Mouse (Mus musculus) liver, postnatal 0 days (tissue): ENCODE results near the gene Ercc6l. TPM values are rescaled to one million over a fixed set of nuclear protein-coding genes. Genes with fewer than 3 reads are reported as not detected.
"Not testable (repeated sequence)": the region's sequence is repeated elsewhere in the genome, so short reads cannot be mapped to it uniquely, and the experiment has no call there.

Source experiments
- ATAC-seq: fragments of 200-750 bp; cut with Nextera tagmentation; 2 replicates; pipeline ENCODE4 v1.8.0; 2017; ENCODE audit warnings: mild to moderate bottlenecking, moderate library complexity
- DNase-seq: peaks from one replicate; pipeline ENCODE4 v3.0.0-alpha.2; 2016
- H3K27ac ChIP-seq: fragments of 300-500 bp; sonication (generic); 2 replicates; pipeline ENCODE4 v1.5.1; 2014; ENCODE audit warnings: antibody characterized with exemption, moderate library complexity, mild to moderate bottlenecking, low read depth
- H3K27me3 ChIP-seq: fragments of 300-500 bp; sonication (generic); 2 replicates; pipeline ENCODE4 v1.6.1; 2014; ENCODE audit warnings: low read length, control low read depth, mixed read lengths; ENCODE audit not compliant: insufficient read depth
- H3K36me3 ChIP-seq: fragments of 300-500 bp; sonication (generic); replicated peaks from 2 replicates; pipeline ENCODE4 v1.6.1; 2014; ENCODE audit warnings: mild to moderate bottlenecking, control low read depth, low read length, moderate library complexity, mixed read lengths; ENCODE audit not compliant: insufficient read depth
- H3K4me1 ChIP-seq: fragments of 300-500 bp; sonication (generic); 2 replicates; pipeline ENCODE4 v1.6.1; 2014; ENCODE audit warnings: antibody characterized with exemption, mild to moderate bottlenecking, control low read depth; ENCODE audit not compliant: insufficient read depth
- H3K4me2 ChIP-seq: fragments of 300-500 bp; sonication (generic); 2 replicates; pipeline ENCODE4 v1.6.1; 2014; ENCODE audit warnings: low read depth, mild to moderate bottlenecking, low read length, moderate library complexity, mixed read lengths
- H3K4me3 ChIP-seq: fragments of 300-500 bp; sonication (generic); 2 replicates; pipeline ENCODE4 v1.5.1; 2014; ENCODE audit warnings: low read depth, low read length
- H3K9ac ChIP-seq: fragments of 300-500 bp; sonication (generic); replicated peaks from 2 replicates; pipeline ENCODE4 v1.6.1; 2014; ENCODE audit warnings: mild to moderate bottlenecking, moderate library complexity
- H3K9me3 ChIP-seq: fragments of 300-500 bp; sonication (generic); 2 replicates; pipeline ENCODE4 v1.6.1; 2016; ENCODE audit warnings: mild to moderate bottlenecking, control low read depth, low read length, mixed read lengths
- CTCF ChIP-seq: sonication (generic); IDR thresholded peaks from 2 replicates; pipeline ENCODE4 v1.5.1; 2016; ENCODE audit warnings: antibody characterized with exemption, low read depth
- EP300 ChIP-seq: IDR thresholded peaks from 2 replicates; pipeline ENCODE4 v1.6.1; 2016; ENCODE audit warnings: antibody characterized with exemption, low read depth, mild to moderate bottlenecking
- WGBS: fragments of 180-500 bp; shearing (Covaris S2); extraction: QIAGEN DNeasy Blood & Tissue Kit; methylation state at CpG from one replicate; pipeline ENCODE4 v1.1.7; 2014; ENCODE audit not compliant: insufficient replicate concordance; 5-methylcytosine and 5-hydroxymethylcytosine counted together
- polyA plus RNA-seq: library from polyadenylated mRNA; unstranded; fragments of >200 nt; fragmentation: Nextera tagmentation; extraction: Ambion mirVana; gene quantifications from 2 replicates; pipeline ENCODE4 v1.2.1, GENCODE M21; 2015

The Ercc6l gene
- polyA plus RNA-seq, 1 experiment from 2014 or later: 3.2 TPM

DNA sequence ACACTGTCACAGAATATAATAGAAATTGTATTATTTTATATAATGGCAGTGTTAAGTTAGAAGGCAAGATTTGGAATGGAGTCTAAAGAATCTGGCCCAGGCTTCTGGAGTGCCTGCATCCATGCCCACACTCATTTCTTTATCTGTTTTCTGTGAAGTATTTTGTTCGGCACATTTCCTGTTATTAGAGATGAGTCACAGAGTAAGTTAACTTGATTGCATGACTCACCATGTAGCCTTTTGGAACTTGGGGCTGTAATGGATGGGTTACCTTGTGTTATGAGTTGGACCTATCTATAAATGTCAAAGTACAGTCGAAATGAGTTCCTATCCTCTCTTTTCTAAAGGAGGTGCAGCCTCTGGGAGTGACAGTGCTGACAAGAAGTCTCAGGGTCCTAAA, 35.6 kb downstream of the Ercc6l start:
- Histone ChIP-seq H3K27me3 (no peaks in the 10 kb centered on the region; the same call in 1 of the 2 replicates), H3K4me2 (no peak overlapping the region), H3K27ac (no peak overlapping the region), H3K9me3 (no peaks in the 10 kb centered on the region), H3K36me3 (0 out of 2 replicates have a peak, but pooled peaks cover 2% of the 10 kb centered on the region), H3K9ac (no peak overlapping the region), H3K4me1 (no peaks in the 10 kb centered on the region; the same call in 1 of the 2 replicates), H3K4me3 (no peak overlapping the region)
- 82% methylated on average over 2 of the region's 2 CpGs for WGBS
- DNase-seq (no peak), ATAC-seq (no peak)
- TF ChIP-seq CTCF: no peak
- no peak for TF ChIP-seq EP300

DNA sequence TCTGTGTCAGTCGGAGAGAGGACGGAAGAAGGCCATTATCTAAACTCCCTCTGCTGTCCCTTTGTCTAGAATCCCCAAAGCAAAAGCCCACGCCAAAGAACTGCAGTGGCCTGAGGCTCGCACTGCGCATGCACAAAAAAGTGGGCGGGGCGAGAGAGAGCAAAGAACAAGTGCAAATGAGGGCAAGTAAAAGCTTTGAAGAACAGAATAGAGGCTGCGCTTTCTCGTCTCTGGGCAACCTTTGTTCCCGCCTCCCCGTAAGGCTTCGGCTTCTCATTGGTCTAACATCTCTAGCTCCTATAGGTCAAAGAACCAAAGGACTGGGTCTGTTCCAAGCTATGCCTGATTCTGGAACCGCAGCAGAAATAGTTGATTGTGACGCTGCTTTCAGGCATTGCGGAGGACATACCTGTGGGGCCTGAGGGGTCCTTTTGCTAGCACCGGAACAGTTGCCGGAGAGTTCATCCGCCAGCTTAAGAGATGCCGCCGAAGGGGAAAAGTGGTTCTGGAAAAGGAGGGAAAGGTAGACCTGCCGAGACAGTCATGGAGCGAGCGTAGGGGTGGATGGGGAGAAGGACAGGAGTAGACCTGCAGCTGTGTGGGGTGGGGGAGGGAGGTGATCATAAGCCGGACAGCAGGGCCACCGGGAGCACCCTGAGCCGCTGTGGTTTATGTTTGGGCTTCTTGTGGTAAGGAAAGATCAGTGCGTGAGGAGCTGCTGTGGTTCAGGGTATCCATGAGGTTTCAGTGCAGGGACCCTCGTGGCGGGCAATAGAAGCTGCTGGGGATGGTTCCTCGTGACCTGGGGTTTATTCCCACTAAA, 37.6 kb downstream of the Ercc6l start, which contains the start of gene Pin4:
Pin4 (plus strand) TSS at position 406 of the 823 bp plus-strand sequence.
- Histone ChIP-seq H3K36me3 (no peaks in the 10 kb centered on the region), H3K27ac (peak within 1 kb of the TSS; percentile 55; the same call in 1 of the 2 replicates), H3K4me3 (peak within 1 kb of the TSS; percentile 76), H3K9ac (peak within 1 kb of the TSS; percentile 77), H3K4me1 (no peaks in the 10 kb centered on the region; the same call in 1 of the 2 replicates), H3K9me3 (no peaks in the 10 kb centered on the region), H3K4me2 (peak within 1 kb of the TSS; percentile 72), H3K27me3 (no peaks in the 10 kb centered on the region; the same call in 1 of the 2 replicates)
- ATAC-seq (peak; percentile 99), DNase-seq (peak; percentile 90)
- TF ChIP-seq EP300: peak; percentile 80
- TF ChIP-seq CTCF: no peak; the same call in 1 of the 2 replicates
- WGBS: 11% methylated on average over 30 of the region's 30 CpGs

- no peaks in the 10 kb centered on the region; the same call in 1 of the 2 replicates for H3K27me3 ChIP-seq
- no peak overlapping the region for H3K4me3 ChIP-seq
- no peak overlapping the region for H3K27ac ChIP-seq
- ATAC-seq: no peak
- no peak overlapping the region for H3K4me2 ChIP-seq
- no peaks in the 10 kb centered on the region for H3K36me3 ChIP-seq
- no peak overlapping the region for H3K9ac ChIP-seq
- DNase-seq: no peak
- WGBS: 36% methylated on average over 4 of the region's 4 CpGs
- H3K9me3 ChIP-seq: no peaks in the 10 kb centered on the region
- H3K4me1 ChIP-seq: no peaks in the 10 kb centered on the region; the same call in 1 of the 2 replicates
- no peak for TF ChIP-seq EP300
- no peak for TF ChIP-seq CTCF
These were observed 41.2 kb downstream of the Ercc6l start for GRCm38 (mm10) chrX:102115676-102116075.

DNA sequence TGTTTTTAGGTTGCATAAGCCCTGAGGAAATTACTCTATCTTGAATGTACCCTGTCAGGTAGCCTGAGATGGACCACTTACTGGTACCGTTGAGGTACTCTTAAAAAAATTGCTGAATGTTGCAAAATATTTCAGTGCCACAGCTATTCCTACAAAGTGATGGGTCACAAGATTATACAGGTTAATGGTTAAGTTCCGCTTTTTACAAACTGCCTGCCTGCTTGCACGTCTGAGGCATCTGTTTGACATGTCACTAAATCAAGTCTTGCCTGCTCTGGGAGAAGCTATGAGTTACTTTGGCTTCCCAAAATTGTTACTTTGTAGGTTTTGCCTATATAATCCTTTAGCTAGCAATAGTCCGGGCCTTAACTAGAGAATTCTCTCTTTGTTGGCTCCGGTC, 47.5 kb downstream of the Ercc6l start:
- H3K27me3 ChIP-seq, H3K36me3 ChIP-seq, DNase-seq, H3K9ac ChIP-seq, H3K9me3 ChIP-seq, H3K4me1 ChIP-seq, H3K27ac ChIP-seq, H3K4me2 ChIP-seq, H3K4me3 ChIP-seq, ATAC-seq: not testable (repeated sequence)
- WGBS: 57% methylated on average over 5 of the region's 5 CpGs

DNA sequence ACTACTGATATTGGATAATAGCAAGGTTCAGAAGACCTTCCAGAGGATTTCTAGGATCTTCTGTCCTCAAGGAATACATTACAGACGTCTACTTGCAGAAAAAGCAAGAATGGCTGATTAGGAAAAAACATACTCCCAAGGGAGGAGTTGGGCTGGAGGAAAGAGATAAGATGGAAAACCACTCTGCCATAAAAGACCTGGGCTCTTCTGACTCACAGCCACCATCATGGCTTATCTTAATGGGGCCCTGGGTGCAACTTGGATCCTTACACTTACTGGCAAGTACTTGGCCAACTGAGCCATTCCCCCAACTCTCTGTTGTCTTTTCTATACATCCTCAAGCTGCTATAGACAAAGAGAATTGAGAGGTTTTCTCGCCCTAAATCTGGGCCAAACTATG, 53.1 kb downstream of the Ercc6l start:
- WGBS: 60% methylated on average over 2 of the region's 2 CpGs
- not testable (repeated sequence) for H3K4me2 ChIP-seq, H3K27ac ChIP-seq, ATAC-seq, DNase-seq, H3K4me3 ChIP-seq, H3K9ac ChIP-seq, H3K4me1 ChIP-seq, H3K36me3 ChIP-seq, H3K9me3 ChIP-seq, H3K27me3 ChIP-seq

DNA sequence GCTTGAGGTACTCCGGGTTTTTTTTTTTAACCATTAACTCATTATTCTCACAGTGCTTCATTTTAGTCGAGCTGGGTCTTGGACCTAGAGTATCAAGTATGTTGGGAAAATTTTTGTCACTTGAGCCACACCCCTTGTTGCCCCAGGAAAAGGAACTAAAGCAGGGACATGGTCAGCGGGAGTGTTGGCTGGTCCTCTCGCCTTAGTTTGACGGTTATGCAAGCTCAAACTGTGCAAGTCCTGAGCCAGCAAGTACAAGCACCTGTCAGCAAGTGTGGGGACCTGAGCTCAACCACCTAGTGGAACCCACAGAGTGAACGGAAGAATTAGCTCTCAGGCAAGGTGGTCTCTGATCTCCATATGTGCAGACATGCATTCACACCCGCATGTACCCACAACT, 55.0 kb downstream of the Ercc6l start:
- no peaks in the 10 kb centered on the region for H3K36me3 ChIP-seq
- H3K4me1 ChIP-seq: no peaks in the 10 kb centered on the region
- ATAC-seq: no peak
- no peak for DNase-seq
- no peaks in the 10 kb centered on the region for H3K27me3 ChIP-seq
- H3K9me3 ChIP-seq: no peaks in the 10 kb centered on the region
- no peak overlapping the region for H3K9ac ChIP-seq
- WGBS: 61% methylated on average over 7 of the region's 7 CpGs
- H3K27ac ChIP-seq: no peak overlapping the region
- H3K4me3 ChIP-seq: no peak overlapping the region
- TF ChIP-seq EP300: no peak
- no peak for TF ChIP-seq CTCF
- H3K4me2 ChIP-seq: no peak overlapping the region
